Mouse (Mus musculus) cerebellum, adult 9-11 months (tissue): ENCODE results near the gene Cd300lg.

Experiments used
- DNase-seq: peaks from one replicate; pipeline ENCODE4 v3.0.0; 2022

The Cd300lg gene

DNA sequence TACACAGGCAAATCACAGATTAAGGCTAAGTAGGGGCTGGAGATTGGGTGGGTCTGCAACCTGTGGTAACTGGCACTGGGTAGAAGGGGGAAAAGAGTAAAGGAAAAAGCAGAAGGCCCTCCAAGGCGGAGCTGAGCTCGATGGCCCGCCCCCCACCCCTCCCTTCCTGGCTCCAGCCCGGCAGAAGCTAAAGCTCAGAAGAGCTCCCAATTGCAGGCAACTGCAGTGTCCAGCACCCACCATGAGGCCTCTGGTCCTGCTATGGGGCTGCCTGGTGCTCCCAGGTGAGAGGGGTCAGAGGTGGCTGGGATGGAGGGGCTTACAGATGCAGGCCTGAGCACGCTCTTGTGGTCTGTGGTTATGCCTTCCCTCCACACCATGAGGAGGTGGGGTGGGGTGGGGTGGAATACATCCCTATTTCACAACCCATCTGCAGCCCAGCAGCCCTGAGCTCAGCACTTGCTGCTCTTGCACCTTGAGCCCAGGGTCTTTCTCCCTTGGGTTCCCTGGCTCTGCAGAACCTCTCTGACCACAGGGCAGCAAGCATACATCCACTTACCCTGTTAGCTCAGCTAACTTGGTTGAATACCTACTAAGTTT is at the start of gene Cd300lg:
Gene Cd300lg (plus strand): TSS at position 160 of the 600 bp plus-strand sequence.
- DNase-seq = peak; percentile 41

DNA sequence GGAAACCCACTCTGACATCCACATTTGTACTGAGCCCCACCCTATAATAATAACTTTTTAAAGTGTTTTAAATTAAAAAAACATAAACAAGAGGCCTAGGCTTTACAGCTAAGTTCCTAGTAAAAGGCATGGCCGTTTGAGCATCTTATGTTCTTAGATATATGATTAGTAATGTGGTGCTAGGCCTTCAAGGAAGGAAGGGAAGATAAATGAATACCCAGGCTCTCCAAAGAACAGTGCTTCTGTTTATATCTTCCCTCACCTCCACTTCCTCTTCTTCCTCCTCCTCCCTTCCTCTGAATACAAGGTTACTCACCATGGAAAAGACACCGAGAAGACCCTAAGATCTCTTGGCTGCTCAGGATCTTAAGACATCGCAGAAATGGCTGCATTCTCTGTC is 49.5 kb upstream of the Cd300lg start:
- DNase-seq = no peak

DNA sequence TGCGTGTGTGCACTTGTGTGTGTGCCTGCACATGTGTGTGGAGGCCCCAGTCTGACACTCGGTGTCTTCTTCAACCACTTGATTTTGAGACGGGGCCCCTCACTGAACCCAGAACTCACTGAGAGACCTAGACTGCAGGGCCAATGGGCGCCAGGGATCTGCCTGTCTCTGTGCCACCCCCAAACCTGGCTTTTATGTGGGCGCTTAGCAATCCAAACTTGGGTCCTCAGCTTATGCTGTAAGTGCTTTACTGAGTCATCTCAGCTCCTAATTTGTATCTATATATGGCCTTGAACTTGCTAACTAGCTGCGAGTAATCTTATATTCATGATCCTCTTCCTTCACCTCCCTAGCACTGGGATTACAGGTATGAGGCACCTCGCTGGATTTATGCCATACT is 48.9 kb upstream of the Cd300lg start:
- no peak for DNase-seq

DNA sequence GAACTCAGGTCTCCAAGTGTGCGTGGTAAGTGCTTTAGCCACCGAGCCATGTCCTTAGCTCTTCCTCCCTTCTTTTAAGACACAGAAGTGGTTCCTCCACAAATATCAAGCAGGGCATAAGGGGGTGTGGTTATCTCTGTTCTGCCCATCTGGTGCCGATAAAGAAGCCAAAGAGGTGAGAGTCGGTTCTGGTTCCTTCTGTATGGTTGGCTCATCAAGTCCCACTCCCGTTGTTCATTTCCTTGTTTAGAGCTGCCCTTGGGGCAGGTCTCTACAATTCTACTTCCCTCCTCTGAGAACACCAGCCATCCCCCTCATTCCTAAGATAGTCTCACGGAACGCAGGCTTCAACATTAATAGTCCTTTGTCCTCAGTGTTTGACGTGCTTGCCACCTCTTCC is 47.2 kb upstream of the Cd300lg start:
- no peak for DNase-seq

DNA sequence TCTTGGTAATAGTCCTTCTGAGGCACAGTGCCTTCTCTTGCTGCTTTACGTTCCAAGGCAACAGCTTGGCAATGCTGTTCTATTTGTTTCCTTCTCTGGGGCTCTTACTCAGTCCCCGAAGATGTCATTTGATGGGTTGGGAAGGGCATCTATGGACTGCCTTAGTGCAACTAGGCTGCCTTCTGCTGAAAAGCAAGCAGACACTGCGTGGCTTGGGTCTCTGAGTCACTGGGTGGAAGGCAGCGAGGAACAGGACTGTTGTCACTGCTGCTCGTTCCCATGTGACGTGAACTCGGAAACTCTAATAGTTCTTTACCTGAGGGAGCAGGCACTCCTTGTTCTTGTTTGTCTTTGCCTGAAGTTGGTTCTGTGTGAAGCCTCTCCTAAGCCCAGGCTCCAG is 45.4 kb upstream of the Cd300lg start:
- DNase-seq = no peak

DNA sequence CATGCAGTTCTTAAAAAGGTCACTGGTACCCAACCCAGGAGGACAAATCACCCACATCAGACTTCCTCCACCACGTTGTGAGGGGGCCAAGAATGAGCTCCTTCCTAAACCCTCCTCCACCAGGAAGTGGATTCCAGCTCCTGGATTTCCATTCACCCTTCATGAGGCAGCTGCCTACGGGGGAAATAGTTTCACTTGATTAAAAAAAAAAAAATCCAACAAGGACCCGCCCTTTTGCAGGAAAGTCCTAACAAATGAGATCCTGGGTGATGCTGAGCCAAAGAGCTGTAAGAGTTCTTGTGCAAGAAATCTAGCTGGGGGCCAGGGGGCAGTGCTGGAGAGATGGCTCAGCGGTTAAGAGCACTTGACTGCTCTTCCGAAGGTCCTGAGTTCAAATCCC is 43.1 kb upstream of the Cd300lg start:
- no peak for DNase-seq

DNA sequence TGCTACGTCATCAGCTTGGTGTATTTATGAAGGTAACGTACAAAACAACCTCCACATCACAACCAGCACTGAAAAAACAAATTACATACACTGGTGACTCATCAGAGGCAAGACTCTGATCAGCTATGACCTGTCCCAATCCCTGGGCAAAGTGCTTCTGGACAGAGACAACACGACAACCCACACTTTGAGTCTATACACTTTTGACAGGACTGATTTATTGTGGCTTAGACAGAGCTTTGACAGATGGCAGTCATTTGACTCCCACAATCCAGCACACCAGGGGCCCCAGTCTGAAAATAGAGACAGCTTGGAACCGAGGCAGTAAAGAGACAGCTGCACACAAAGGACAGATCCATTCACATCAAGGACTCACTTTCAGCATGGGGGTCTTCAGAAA is 41.8 kb upstream of the Cd300lg start:
- no peak for DNase-seq

DNA sequence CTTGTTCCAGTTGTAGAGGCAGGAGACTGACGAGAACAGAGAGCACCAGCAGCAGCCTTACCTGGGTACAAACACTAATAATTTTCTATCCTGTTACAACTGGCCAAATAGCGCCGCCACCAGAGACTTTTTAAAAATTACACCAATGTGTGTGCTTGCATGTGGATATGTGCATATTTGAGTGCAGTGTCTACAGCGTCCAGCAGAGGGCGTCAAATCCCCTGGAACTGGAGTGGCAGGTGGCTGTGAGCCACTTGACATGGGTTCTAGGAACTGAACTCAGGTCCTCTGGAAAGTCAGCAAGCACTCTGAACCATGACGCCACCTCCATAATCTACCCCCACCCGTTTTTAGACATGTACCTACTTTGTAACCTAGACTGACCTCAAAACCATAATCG is 37.1 kb upstream of the Cd300lg start:
- no peak for DNase-seq

DNA sequence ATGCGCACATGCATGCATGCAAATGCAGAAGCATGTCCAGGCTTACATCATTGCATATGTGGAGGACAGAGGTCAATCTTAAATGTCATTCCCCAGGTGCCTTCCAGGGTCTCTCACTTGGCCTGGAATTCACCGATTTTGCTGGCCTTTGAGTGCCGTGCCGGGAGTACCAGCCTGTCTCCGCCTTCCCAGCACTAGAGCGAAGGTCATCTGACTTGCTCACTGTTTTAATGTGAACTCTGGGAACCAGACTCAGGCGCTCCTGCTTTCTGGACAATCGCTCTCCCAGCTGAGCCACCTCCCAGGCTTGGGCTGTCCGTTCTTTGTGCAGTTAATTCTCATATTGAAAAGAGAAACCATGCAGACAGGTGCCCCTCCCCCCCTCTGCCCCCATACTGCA is 35.0 kb upstream of the Cd300lg start:
- DNase-seq = no peak

DNA sequence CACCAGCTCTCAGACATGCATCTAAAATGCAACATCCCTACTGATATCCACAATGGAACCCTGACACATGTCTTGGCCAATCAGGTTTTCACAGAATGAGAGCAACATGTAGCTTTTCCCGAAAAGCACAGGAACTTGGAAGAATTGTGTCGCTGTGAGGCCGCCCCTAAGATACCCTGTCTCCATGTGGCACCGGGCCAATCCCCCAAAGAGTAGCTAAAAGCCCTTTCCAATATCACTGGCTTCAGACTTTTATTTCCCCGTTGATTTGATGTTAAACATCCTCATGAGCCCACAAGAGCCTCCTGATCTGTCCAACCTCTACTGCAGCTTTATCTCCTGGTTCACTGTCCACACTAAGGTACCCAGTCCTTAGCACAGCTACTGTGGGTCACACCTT is 34.6 kb upstream of the Cd300lg start:
- no peak for DNase-seq

DNA sequence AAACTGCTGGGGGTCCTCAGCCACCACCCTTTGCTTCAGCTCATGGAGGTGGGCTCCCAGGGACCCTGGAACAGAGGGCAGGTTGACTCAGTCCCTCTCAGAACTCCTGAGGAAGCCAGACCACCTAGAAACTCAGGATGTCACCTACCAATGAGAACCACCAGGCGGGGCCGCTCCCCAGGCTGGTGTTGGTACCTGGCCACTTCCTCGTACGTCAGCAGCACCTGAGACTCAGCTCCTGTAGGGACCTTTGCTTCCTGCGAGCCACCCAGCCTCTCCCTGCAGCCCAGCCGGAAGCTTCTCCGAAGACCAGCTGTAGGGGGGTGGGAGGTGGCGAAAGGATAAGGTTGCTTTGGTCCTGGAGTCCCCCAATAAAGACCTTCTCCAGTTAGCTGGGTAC is 32.9 kb upstream of the Cd300lg start:
- DNase-seq = no peak

DNA sequence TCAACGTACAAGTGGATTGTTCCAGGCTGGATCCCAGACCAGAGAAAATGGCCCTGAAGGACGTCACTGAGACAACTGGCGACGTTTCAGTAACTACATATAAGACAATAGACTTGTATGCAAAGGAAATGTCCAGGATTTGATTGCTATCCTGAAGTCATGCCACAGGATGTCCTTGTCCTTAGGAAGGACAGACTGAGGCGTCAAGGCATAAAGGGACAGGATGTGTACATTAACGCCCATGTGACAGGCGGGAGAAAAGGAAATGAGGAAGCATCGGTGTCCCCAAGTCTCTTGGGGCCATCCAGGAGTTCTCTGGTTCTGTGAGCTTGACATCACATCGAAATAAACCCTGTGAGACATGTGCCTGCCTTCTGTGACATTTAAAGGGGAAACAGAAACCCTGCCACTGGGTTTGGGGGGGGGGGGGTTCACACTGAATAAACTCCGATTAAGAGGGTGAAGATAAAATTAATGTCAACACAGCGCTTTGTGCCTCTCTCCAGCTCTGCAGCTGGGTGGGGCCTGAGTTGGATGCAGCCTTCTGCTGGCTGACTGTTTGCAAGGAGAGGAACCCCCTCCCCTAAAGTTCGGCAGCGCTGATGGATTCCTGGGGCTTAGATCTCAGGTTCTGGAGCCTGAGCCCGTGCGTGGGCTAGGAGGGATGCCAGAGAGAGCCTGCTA is 32.2 kb upstream of the Cd300lg start:
- DNase-seq = no peak

DNA sequence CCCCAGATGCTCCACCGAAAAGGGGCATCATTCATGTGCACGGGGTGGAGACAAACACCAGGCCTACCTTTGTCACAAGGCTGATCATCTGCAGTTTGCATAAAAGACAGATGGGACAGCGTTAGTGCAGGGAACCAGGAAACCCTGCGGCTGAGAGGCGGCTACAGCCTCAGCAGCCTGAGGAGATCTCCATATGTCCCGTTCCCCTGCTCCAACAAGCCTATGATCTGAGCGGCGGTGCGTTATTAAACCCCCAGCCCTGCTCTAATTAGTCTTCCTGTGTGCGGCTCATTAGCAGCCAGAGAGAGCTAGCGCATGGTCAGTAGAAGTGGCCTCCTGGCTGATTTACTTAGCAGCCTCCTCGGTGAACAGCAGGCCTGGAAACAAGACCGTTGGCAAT is 31.2 kb upstream of the Cd300lg start:
- peak; percentile 91 for DNase-seq

DNA sequence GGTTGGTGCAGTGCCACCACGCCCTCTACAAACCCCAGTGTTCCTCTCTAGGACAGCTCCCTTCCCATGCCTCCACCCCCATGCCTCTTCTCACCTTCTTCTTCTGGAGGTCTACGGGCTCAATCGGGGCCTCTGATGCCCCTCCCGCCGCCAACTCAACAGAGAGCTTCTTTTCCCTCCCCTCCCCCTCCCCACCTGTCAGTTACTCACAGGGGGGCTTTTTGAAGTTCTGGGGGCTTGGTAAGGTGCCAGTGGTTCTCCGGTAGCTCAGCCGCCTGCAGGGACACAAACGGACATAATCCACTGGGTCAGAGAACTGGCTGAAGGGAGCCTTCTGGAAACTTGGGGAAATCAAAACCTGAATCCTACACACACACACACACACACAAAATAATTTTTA is 29.8 kb upstream of the Cd300lg start:
- no peak for DNase-seq

DNA sequence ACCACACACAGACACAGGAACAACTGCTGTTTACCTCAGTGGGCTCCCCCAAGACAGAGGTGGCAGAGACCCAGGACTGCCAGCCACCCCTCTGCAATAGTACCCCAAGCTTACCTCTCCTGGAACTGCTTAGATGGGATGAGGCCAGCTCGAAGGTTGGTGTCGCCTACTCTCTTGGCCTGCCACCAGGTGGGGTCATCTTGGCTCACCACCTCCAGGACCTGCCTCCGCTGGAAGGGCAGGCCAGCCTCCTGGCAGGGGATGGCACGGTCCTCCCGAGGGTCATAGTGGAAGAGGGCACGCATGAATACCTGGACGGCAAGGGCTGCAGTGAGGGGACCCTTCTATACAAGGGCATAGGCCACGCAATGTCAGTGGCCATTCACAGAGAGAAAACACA is 28.1 kb upstream of the Cd300lg start:
- no peak for DNase-seq

DNA sequence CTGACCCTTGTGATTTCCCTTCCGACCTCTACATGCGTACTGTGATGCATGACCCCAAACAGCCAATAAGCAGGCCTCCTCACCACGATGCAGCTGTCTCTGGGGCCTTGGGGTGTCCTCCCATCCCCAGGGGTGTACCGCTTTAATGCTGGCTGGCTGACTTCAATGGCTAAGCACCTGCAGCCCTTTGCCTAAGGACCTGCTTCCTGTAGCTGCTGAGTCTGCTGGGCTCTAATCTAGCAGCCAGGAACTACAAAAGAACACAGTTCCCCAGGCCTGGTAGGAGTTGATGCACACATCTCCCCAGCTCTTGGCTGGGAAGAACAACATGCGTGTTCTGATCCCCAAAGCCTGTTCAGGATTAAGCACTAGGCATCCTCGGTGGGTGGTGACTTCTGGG is 25.8 kb upstream of the Cd300lg start:
- no peak for DNase-seq

DNA sequence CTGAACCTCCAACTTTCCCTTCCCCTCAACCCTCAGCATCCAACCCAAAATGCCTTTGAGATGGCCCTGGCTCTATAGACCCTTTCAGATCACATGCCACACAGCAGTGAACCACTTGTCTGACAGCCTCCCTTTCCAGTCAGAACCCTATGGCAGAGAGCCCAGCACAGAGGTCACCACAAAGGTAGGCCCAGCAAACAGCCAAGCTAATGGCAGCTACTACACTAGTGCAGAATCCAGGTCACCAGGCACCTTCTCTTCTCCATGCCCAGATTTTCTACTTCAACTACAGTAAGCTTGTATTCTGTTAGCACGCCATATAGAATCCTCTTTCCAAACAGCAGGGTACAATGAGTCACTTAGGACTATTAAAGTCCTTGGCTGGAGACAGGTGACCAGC is 25.2 kb upstream of the Cd300lg start:
- DNase-seq = peak; percentile 70

DNA sequence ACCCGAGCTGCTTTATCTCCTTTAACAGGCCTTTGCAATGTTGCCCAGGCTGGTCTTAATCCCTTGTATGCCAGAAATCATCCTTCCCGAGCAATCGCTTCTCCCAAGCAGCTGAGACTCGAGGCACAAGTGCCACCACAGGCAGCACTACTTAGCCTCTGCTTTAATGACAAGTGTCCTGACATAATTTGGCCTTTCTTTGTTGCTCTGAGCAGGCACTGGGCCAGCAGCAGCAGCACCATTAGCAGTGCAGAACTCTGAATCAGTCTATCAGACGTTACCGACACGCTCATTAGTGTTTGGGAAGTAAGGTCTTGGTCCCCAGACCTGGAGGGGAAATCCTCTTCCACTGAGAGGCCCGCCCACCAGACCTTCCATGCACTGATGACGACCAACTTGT is 21.6 kb upstream of the Cd300lg start:
- no peak for DNase-seq

DNA sequence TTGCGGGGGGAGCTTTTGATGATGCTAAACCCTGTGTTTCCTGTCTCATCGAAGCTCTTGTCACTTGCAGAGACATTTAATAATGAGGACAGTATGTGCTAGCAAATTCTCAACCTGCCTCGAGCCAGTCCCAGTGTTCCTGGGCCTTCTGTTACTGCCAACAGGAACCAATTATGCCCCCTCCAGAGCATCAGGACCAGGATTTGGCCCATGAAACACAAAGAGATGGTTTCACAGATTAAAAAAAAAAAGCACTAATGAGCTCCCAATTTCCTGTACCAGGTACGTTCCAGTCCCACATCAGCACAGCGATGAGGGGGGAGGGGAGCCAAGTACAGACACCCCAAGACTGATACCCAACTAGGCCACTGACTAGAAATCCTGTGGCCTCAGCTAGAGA is 20.1 kb upstream of the Cd300lg start:
- DNase-seq = peak; percentile 75

DNA sequence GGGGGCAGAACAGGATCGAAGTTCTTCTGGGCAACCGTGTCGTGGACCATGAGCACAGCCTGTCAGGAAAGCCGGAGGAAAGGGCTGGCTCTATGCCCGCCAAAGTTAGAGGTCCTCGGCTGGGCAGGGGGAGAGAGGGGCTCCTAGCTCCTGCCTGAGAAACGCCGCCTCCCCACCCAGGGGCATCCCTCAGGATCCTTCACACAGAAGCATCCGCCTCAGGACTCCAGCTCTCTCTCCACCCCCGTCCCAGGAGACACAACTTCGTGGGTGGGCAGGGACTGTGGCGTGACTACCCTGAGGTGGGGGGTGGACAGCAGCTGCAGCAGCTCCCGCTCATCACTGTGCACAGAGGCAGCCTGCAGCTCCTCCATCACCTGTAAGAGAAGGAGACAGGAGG is 17.9 kb upstream of the Cd300lg start:
- peak; percentile 67 for DNase-seq

DNA sequence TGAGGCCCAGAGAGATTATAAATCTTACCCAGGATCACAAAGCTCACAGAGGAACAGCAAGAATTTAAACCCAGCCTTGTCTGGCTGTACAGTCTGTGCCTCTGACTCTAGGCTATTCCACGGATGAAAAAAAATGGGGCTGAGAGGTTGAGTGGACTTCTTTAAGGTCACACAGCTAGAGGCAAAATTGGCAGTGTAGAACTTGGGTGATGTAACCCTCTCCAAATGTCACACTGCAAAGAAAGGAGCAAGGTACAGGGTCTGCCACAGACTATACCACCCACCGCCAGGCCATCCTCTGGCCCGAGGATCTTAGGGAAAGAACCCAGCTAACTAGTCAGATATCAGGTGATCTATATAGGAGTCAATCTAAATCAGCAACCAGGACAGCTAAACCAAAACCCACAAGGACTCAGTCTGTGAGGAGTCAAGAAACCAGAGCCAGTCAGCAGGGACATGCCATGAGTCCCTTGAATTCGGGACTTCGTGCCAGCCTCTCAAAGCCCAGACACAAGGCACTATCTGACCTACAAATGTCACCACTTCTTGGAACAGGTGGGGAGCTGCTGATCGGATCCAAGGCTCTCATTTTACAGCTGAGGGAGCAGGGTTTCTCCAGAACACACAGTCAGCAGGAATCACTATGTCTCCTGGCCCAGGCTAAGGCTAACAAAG is 17.1 kb upstream of the Cd300lg start:
- DNase-seq = peak; percentile 95

DNA sequence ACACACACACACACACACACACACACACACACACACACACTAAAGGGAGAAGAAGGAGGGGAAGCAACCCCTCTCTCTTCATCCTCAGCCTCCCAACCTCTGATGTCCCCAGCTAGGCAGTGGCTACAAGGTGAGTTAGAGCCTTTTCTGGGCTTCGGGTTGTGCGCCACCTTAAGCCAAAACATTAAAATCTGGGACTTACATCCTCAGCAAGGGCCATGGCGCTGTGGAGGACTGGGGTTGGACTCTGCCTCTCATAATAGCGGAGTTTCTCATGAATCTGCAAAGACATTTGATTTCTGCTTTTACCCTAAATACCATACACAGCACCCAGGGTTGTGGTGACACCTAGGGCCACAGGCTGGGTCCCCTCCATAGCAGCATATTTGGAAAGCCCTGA is 16.4 kb upstream of the Cd300lg start:
- peak; percentile 62 for DNase-seq

DNA sequence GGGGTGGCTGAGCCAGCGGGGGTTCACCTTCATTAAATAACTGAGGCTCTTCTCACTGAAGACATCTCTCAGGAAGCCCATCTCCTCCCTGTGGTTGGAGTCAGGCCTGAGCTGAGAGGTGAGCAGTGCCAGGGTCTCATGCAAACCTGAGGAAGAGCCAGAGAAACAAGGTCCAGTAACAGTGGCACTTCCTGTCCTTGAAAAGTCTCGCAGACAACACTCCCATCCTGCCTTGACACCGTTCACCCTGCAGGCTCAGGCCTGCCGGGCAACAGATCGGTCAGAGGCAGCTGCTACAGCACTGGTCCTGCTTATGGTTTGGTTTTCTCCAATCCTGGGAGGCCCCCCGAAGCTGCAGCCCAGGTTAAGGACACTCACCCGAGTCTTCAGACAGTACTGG is 16.0 kb upstream of the Cd300lg start:
- peak; percentile 75 for DNase-seq

DNA sequence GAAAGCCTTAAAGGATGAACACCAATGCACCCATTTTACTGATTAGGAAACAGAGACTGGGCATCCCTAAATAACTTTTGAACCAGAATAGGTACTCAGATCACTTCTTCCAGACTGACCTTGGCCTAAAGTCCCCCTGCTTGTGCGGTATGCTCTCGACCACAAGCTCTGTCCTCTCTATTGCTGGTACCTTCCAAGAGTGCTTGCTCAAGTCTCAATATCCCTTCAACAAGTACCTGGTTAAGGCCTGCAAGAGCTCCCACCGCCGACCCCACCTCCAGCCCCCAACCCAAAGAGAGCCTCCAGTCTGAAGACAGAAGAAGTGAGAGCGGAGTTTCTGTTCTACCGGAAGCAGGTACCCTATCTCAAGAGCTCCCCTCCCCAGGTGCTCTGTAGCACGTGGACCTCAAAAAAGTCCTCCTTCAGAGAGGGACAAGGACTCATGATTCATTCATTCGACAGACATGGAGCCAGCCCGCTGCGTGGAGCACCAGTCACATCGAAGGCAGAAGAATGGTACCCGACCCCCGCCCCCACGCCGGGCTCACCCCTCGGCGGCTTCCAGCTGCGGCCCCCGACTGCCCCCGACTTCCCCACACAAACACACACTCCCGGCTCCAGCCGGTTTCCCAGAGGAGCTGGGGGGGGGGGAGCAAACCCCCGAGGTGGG is 15.2 kb upstream of the Cd300lg start:
- DNase-seq = peak; percentile 76
